Mouse (Mus musculus): ENCODE results near the gene Uimc1. TPM values are rescaled to one million over a fixed set of nuclear protein-coding genes. Genes with fewer than 3 reads are reported as not detected.

The Uimc1 gene
- 8.5 and 9.3 TPM in 2 replicates for polyA plus RNA-seq (2021; fragmentation: Nextera tagmentation)
- long read RNA-seq, experiment 1, transcript Uimc1-201 (15 exons, 2,931 nt) = major isoform, 28 of 57 reads
- long read RNA-seq, experiment 1, transcript Uimc1-202 (13 exons, 1,678 nt) = minor isoform, 6 of 57 reads
- long read RNA-seq, experiment 1, partial matches to known transcripts = 5 of 57 reads
- long read RNA-seq, experiment 1, other reads (novel, unspliced or antisense) = 16 of 57 reads
- long read RNA-seq, experiment 2, partial matches to known transcripts = 4 of 9 reads
- long read RNA-seq, experiment 2, other reads (novel, unspliced or antisense) = 3 of 9 reads

GRCm38 (mm10) chr13:55099726-55100478, at the start of gene Uimc1:
Gene Uimc1, minus strand, starts transcription at chr13:55100300.

DNA sequence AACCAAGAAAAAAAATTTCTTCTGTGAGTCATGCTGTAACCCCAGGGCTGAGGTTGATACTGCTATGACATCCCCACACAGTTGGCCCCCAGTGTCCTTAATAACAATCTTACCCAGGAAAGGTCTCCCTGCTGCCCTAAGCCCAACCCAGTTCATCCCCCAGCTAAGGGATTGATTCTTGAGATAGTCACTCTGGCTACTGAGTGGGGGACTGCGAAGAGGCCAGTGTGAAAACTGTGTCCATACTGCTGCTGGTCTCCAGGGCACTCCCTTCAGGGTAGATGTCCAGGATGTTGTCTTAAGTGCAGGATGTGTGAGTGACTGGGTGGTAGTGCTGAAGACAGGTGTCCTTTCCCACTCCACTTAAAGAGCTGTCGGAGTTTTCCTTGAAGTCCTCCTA, 33.3 kb upstream of the Uimc1 start, which contains the start of gene Gm17617:
Gm17617 (minus strand) TSS at position 101 of the 400 bp plus-strand sequence.

DNA sequence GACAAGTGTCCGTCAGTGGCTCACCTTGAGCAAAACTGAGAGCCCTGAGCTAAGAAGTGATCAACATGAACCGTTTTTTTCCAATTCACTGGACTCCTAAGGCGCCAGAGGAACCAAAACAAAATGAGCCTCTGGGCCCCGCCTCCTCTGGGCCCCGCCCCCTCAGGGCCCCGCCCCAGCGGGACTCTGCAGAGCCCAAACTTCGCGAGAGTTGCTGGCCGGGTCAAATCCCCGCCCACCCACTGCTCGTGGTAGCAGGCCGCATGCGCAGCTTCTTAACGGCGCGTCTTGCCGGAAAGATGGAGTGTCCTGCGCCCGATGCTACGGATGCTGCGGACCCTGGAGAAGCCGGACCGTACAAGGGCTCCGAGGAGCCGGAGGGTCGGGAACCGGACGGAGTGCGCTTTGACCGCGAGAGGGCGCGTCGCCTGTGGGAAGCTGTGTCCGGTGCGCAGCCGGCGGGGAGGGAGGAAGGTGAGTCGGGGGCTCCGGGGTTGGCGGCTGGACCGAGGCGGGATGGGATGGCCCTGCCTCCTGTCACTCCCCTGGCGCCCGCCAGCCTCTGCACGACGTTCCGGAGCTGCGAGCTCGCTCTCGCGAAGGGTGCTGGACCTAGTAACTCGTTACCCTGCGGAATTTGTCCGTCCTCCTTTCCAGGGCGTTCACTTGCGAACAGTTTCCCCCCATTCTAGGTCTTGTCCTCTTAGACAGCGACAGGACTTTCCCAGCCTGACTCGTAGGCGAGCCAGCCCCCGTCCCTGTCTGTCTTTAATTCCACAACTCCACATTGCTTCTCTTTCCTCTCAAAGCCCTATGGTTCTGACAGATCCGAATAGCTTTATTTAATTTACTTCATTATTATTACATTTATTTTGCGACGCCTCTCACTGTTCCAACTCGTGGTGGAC, 5.2 kb upstream of the Uimc1 start, which contains the start of gene Zfp346:
Zfp346 (plus strand) TSS at position 267 of the 908 bp plus-strand sequence.

GRCm38 (mm10) chr13:55021194-55021779, 78.8 kb downstream of the Uimc1 start, which contains the start of gene Hk3:
Gene Hk3, minus strand, starts transcription at chr13:55021385.

Other genes with a start within 250 kb of the Uimc1 start
- gene Unc5a, start 150.9 kb downstream of the Uimc1 start, polyA plus RNA-seq (2021; fragmentation: Nextera tagmentation) = 13.2 and 72.6 TPM in 2 replicates
- gene Hk3, start 78.9 kb downstream of the Uimc1 start, polyA plus RNA-seq (2021; fragmentation: Nextera tagmentation) = 0.49 and 0.89 TPM in 2 replicates
- gene Zfp346, start 5.0 kb upstream of the Uimc1 start, polyA plus RNA-seq (2021; fragmentation: Nextera tagmentation) = 7.2 and 11.0 TPM in 2 replicates
- gene Gm17617, start 33.2 kb upstream of the Uimc1 start, polyA plus RNA-seq (2021; fragmentation: Nextera tagmentation) = not detected in 2 replicates
- 0.04 and 0.18 TPM in 2 replicates for gene Fgfr4, start 52.3 kb upstream of the Uimc1 start, polyA plus RNA-seq (2021; fragmentation: Nextera tagmentation)
- gene Nsd1, start 109.5 kb upstream of the Uimc1 start, polyA plus RNA-seq (2021; fragmentation: Nextera tagmentation) = 18.4 and 28.5 TPM in 2 replicates
- 214 and 221 TPM in 2 replicates for gene Prelid1, start 220.2 kb upstream of the Uimc1 start, polyA plus RNA-seq (2021; fragmentation: Nextera tagmentation)
- 60.3 and 118 TPM in 2 replicates for gene Rab24, start 221.6 kb upstream of the Uimc1 start, polyA plus RNA-seq (2021; fragmentation: Nextera tagmentation)
- gene Mxd3, start 229.5 kb upstream of the Uimc1 start, polyA plus RNA-seq (2021; fragmentation: Nextera tagmentation) = 0.46 and 1.2 TPM in 2 replicates

All from left cerebral cortex, adult 6 months (tissue).